Mouse (Mus musculus) heart, adult 8-10 months (tissue): ENCODE data around the gene Foxe1. TPM values are rescaled to one million over a fixed set of nuclear protein-coding genes. Genes with fewer than 3 reads are reported as not detected.

Experiments used
- total RNA-seq, 4 experiments: library from RNA; stranded (reverse); gene quantifications; 2 replicates each; pipeline ENCODE4 v1.2.4; 2022

Gene Foxe1
- total RNA-seq, 4 experiments from 2014 or later = not detected

Other genes with a start within 250 kb of the Foxe1 start
- 10 to 100 TPM; 18.0 to 19.6 (median 19.1) TPM for gene Ncbp1, start 205.0 kb upstream of the Foxe1 start, total RNA-seq
- gene Tstd2, start 204.9 kb upstream of the Foxe1 start, total RNA-seq = 10 to 100 TPM; 12.9 to 19.4 (median 14.8) TPM
- 1 to 10 TPM; 6.1 to 9.6 (median 6.8) TPM for gene Xpa, start 147.3 kb upstream of the Foxe1 start, total RNA-seq
- 1 to 10 TPM; 2.1 to 3.7 (median 3.2) TPM for gene Trmo, start 45.8 kb downstream of the Foxe1 start, total RNA-seq
- gene Hemgn, start 69.9 kb downstream of the Foxe1 start, total RNA-seq = under 1 TPM in 1 of 4 experiments, not detected in 3; 0.37 TPM
- gene Anp32b, start 107.3 kb downstream of the Foxe1 start, total RNA-seq = 10 to 100 TPM; 59.5 to 64.7 (median 61.5) TPM
- 10 to 100 TPM; 12.1 to 16.8 (median 15.6) TPM for gene Nans, start 145.6 kb downstream of the Foxe1 start, total RNA-seq
- gene Trim14, start 192.5 kb downstream of the Foxe1 start, total RNA-seq = 1 to 10 TPM; 1.6 to 2.5 (median 2.1) TPM